Mouse (Mus musculus): ENCODE results near the gene Pdia3.
"Not testable (repeated sequence)": the region's sequence is repeated elsewhere in the genome, so short reads cannot be mapped to it uniquely, and the experiment has no call there.

Gene Pdia3

DNA sequence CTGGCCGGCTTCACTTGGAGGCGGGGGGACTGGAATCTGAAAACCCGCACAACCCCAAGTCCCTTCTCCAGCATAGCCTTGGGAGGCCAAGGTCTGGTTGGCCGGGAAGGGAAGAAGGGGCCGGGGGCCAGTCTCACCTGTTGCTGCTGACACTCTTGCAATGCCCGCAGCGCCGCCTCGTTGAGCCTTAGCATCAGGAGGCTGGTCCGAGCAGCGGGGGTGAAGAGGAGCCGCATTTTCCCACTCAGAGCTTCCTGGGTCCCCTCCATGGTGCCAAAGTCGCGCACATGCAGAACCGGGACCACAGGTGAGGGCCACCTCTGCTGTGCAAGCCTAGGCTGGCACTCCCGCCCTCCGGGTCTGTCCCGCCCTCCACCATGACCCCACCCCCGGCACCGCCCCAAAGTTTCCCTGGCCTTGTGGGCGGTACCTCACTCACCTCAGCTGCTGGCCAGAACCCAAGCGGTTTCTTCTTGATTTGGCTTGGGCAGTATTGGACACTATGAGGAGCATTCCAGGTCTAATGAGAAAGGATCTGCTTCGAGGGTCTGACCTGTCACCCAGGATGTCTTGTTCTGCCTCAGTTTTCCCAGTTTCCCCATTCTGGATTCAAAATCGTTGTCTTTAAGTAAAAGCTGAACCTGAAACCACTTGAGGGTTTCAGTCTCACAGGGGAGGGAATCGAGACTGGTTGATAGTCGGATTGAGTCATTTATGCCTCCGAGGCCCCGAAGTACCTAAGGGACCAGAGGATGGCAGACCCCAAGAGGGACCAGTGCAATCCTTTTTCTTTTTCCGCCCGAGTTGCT lies 28.9 kb downstream of the Pdia3 start:
- peak; percentile 82 for DNase-seq (ENCODE audit: low read depth, low spot score)

- no peak for DNase-seq (ENCODE audit: low read depth, low spot score)
Observed at GRCm38 (mm10) chr2:121443068-121443349, 29.4 kb downstream of the Pdia3 start.

DNA sequence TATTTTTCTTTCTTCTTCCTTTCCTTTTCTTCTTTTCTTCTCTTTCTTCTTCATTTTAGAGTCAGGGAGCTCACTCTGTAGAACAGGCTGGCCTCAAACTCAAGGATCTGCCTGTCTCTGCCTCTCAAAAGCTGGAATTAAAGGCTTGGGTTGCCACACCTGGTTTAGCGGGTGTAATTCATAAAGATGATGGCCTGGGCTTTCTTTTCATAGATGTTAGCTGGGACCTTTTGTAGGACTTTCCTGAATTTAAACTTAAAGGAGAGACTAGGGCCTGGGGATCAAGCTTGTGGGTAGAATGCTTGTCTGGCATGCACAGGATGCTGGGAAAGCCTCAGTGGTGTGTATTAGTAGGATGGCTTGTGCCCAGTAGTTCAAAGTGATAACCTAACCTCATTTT lies 30.6 kb downstream of the Pdia3 start, which contains the start of gene Ell3:
Ell3 (minus strand) TSS at position 101 of the 400 bp plus-strand sequence.
- DNase-seq (ENCODE audit: low read depth, low spot score) = no peak

DNA sequence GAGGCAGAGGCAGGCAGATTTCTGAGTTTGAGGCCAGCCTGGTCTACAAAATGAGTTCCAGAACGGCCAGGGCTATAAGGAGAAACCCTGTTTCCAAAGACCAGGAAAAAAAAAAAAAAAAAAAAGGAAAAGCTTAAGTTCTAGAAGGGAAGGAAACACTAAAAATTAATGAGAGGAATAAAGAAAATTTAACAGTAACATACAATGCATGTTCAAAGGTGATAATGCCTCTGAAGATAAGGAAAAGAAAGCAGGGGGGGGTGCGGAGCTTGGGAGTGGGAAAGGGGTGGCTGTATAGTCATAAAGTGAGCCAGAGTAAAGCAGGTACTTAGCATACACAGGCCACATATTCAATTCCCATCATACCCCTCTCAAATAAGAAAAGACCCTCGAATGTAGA lies 31.5 kb downstream of the Pdia3 start:
- DNase-seq (ENCODE audit: low read depth, low spot score) = no peak

DNA sequence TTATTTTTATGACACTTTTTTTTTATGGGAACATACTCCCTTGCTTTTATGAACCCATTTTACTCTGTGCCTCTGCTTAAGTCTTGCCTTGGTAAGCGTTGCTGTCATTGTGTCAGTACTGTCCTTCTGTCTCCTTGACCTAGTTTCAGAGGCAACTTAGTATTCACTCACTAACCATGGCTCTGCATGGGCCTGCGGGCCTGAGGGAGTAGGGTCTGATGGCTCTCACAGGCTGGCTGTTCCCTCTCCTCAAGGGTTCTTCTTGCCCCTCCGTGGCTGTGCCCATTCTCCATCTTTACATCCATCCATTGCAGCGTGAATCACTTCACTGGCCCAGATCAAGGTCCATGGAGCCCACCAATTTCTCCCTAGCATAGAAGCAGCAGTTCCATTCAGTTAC lies 32.9 kb downstream of the Pdia3 start:
- DNase-seq (ENCODE audit: low read depth, low spot score) = no peak

DNA sequence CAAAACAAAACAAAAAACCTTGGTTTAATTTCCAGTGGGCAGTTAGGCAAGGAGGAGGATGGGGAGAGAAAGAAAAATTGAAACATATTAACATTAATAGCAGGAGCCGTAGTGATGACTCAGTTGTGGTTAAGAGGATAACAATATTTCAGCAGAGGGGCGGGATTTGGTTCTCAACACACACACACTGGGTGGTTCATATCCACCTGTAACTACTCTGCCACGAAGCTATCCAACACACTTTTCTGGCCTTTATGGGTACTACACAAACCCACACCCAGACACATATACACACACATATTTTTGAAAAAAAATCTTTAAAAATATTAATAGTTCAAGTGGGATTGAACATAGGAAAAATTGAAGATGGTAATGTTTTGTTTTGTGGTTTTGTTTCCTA lies 33.4 kb downstream of the Pdia3 start:
- no peak for DNase-seq (ENCODE audit: low read depth, low spot score)

DNA sequence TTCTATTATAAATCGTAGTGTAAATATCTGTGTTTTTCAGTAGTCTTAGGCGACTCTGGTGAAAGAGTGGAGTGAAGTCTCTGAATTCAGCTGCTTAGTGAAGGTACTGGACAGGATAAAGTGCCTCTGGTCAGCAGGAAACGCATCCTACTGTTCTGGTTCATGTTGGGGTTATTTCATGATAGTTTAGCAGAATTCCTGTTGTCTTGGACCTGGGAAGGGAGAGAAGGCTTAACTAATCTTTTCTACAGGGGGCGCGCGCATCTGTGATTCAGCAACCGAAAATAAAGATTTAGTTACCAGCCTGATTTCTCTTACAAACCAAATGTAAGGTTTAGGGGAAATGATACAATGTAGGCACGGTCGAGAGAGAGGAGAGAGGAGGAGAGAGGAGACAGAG lies 34.6 kb downstream of the Pdia3 start:
- peak; percentile 47 for DNase-seq (ENCODE audit: low read depth, low spot score)

DNA sequence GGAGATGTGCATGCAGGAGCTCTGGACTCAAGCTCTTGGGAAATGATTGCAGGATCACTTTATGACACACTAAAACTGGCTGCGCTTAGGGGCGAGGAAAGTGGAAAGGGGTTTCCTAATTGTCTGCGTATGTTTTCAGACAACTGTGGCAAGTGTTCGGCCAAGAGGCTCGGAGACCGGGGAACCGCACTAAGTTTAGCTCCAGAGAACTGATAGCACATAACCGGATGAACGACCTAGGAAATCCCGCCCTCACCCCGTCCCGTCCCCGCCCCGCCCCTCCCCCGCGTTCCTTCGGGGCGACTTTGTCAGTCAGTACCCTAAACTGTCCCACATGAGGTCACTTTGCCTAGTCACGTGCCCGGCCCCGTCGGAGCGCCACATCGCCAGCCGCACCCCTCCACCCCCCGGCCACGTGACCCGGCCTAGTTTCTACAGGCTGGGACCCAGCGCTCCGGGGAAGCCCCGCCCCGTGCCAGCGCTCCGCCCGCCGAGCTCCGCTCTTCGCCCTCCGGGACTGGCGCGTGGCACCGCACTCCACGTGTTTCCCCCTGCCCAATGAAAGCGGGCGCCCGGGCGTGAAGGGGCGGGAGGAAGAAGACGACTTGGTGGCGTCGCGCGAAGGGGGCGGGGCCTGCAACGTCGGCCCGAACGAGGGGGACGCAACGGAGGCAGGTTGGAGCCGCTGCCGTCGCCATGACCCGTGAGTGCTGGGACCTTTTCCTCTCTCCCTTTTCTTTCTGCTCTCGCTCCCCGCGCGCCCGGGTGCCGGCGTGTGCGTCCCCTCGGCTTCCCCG lies 35.4 kb downstream of the Pdia3 start, which contains the start of gene Serf2:
Serf2 (plus strand) TSS at position 457 of the 797 bp plus-strand sequence.
- peak; percentile 99 for DNase-seq (ENCODE audit: low read depth, low spot score)

GRCm38 (mm10) chr2:121449545-121450011 lies 36.0 kb downstream of the Pdia3 start:
- DNase-seq (ENCODE audit: low read depth, low spot score) = no peak

- peak; percentile 49 for DNase-seq (ENCODE audit: low read depth, low spot score)
Observed at GRCm38 (mm10) chr2:121450093-121450492, 36.5 kb downstream of the Pdia3 start.

DNA sequence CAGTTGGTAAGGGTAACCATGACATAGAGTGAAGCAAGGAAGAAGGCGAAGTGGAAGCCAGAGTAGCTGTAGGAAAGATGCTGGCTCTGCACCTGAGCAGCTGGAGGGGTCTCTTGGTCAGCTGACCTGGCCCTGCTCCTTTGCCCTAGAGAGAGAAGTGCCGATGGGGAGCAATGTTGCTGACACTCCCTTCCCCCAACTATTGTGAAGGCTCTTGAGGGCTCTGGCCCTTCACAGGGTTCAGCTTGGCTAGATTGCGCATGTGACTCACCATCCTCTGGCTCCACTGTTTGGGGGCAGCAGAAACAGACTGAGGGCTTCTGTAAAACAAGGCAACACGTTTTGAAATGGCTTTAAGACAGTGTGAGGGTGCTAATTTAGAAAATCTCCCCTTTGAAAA lies 38.8 kb downstream of the Pdia3 start:
- DNase-seq (ENCODE audit: low read depth, low spot score) = no peak

DNA sequence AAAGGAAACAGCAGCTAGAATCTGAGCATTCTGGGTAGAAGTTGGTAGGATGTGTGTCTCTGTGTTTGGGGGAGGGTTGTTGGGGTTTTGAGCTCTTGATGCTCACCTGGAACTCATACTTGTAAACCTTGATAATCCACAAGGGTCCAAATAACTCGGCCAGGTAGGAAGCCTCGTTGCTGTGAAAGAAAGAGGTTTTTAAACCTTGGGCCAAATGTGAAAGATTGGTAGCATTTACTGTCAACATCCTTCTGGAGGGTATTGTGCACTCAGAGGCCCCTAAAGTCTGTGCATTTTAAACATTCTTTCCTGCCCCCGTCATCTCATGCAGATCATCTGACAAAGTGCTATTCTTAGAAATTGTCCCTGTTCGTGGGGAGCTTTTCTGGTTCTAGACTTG lies 39.4 kb downstream of the Pdia3 start, which contains the start of gene Hypk:
Hypk (plus strand) TSS at position 301 of the 400 bp plus-strand sequence.
- no peak for DNase-seq (ENCODE audit: low read depth, low spot score)

- no peak for DNase-seq (ENCODE audit: low read depth, low spot score)
Observed at GRCm38 (mm10) chr2:121453917-121454316, 40.3 kb downstream of the Pdia3 start.

DNA sequence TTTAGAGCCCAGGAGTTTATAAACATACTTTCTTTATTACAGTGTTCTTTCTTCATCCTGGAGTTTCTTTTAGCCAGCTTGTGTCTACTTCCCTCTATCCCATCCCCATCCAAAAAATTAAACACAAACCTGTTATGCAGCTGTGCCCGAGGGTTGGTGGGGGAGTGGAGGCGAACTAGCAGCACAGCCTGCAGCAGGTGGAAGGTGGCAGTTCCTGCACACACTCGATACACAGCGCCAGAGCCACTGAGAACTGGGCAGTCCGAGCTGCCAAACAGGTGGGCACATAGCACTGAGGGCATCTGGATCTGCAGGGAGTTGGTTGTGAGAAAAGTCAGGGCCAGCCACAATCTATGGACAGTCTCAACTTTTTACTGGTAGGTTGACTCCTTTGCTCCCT lies 42.0 kb downstream of the Pdia3 start:
- no peak for DNase-seq (ENCODE audit: low read depth, low spot score)

GRCm38 (mm10) chr2:121456692-121457642 lies 43.4 kb downstream of the Pdia3 start, which contains the start of gene Serinc4:
Gene Serinc4 (minus strand): TSS chr2:121456781.
- peak; percentile 95 for DNase-seq (ENCODE audit: low read depth, low spot score)

DNA sequence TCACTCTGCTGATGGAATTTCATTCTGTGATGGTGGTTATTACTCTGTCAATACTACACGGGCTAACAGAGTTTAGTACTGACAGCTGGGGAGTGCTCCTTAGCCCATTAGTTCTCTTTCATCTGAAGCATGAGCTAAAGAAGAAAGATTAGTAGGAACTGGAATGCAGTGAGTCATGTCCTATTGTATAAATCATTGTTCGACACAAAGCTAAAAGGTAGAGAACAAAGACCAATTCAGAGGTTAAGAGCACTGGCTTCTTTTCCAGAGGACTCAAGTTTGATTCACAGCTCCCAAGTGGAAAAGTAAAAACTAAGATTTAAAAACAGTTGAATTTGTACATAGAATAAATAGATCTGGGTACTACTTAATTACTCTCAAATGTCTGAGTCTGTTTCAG lies 46.5 kb downstream of the Pdia3 start:
- DNase-seq (ENCODE audit: low read depth, low spot score) = peak; percentile 55

DNA sequence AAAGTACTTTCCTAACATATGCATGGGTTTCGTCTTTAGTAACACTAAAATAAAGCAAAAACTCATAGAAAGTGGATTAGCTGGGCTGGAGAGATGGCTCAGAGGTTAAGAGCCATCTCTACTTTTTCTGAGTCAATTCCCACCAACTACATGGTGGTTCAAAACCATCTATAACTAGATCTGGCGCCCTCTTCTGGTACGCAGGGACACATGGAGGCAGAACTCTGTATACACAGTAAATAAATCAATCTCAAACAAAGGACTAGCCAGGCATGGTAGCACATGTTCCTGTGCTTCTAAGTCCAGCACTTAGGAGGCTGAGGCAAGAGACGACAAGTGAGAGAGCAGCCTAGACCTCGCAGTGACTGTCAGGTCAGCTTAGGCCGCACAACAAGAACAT lies 55.4 kb downstream of the Pdia3 start:
- DNase-seq (ENCODE audit: low read depth, low spot score) = not testable (repeated sequence)

- not testable (repeated sequence) for DNase-seq (ENCODE audit: low read depth, low spot score)
Observed at GRCm38 (mm10) chr2:121472783-121473182, 59.2 kb downstream of the Pdia3 start.

DNA sequence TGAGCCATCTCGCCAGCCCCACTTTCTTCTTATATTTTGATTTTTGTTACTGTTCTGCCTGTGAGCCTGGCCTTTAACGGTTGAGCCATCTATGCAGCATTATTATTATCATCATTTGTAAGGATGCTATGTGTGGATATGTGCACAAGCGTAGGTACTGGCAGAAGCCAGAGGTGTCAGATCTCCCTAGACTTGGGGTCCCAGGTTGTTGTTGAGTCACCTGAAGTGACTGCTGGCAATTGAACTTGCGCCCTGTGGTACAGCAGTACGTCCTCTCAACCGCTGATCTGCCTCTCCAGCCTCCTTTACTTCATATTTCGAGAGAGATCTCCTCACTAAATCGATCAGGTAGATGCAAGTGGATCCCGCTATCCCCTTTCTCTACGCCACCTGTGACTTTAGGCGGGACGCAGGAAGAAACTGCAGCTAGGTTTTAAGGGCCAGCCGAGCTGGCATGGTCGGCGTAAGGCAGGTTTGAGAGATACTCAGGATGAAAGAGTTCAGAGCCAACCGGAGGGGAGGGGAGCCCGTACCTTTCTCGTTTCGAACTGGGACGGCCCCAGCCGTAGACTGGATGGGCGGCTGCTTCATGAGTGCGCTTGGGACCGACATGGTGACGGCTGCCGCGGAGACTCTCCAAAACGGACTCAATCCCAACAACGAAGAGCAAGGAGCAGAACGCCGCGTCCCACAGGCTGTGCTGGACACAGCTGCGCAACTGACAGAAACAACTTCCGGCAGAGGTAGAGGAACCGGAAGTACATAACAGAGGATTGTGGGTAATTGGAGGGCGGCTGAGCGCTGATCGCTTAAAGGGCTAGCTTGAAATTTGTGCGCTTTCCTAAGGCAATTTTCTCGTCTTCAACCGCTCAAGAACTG lies 60.0 kb downstream of the Pdia3 start, which contains the start of gene Mfap1b:
Mfap1b (minus strand) TSS at position 767 of the 879 bp plus-strand sequence.
- peak; percentile 96 for DNase-seq (ENCODE audit: low read depth, low spot score)

DNA sequence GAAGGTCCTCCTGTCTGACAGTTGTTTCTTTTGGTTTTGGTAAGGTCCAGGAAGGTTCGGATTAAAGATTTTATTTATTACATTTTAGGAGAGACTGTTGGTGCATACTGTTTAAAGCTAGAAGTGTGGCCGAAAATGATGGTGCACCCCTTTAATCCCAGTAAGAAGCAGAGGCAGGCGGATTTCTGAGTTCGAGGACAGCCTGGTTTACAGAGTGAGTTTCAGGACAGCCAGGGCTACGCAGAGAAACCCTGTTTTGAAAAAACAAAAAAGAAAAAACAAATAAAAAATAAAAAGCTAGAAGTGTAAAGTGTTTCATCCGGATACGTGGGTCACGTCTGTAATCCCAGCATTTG lies 60.6 kb downstream of the Pdia3 start:
- no peak for DNase-seq (ENCODE audit: low read depth, low spot score)
